Mouse (Mus musculus): ENCODE results near the gene Upk1a. TPM values are rescaled to one million over a fixed set of nuclear protein-coding genes. Genes with fewer than 3 reads are reported as not detected.

The Upk1a gene
- polyA plus RNA-seq, 1 experiment from 2014 or later, result 13.0 TPM

GRCm38 (mm10) chr7:30585170-30585569 is 27.5 kb downstream of the Upk1a start:
- H3K4me2 ChIP-seq (replicated peaks; ENCODE audit: low read depth, low read length), result no peak overlapping the region
- ATAC-seq (ENCODE audit: low FRiP score, low TSS enrichment), result no peak
- no peak overlapping the region for H3K4me3 ChIP-seq (ENCODE audit: low read length)
- no peaks in the 10 kb centered on the region for H3K9me3 ChIP-seq (ENCODE audit: low read length)
- no peaks in the 10 kb centered on the region for H3K27me3 ChIP-seq (ENCODE audit: insufficient read depth, low read length)
- 96% methylated on average over 7 of the region's 7 CpGs for WGBS
- H3K27ac ChIP-seq (ENCODE audit: low read length), result no peak overlapping the region
- H3K4me1 ChIP-seq (ENCODE audit: insufficient read depth, low read length), result peaks cover 21% of the 10 kb centered on the region
- H3K36me3 ChIP-seq (ENCODE audit: insufficient read depth, low read length), result peaks cover 61% of the 10 kb centered on the region
- H3K9ac ChIP-seq (replicated peaks; ENCODE audit: low read length), result no peak overlapping the region

- H3K27ac ChIP-seq (ENCODE audit: low read length), result no peak overlapping the region
- no peaks in the 10 kb centered on the region for H3K27me3 ChIP-seq (ENCODE audit: insufficient read depth, low read length)
- H3K4me3 ChIP-seq (ENCODE audit: low read length), result no peak overlapping the region
- no peaks in the 10 kb centered on the region for H3K9me3 ChIP-seq (ENCODE audit: low read length)
- no peak for ATAC-seq (ENCODE audit: low FRiP score, low TSS enrichment)
- H3K4me2 ChIP-seq (replicated peaks; ENCODE audit: low read depth, low read length), result no peak overlapping the region
- H3K4me1 ChIP-seq (ENCODE audit: insufficient read depth, low read length), result peaks cover 14% of the 10 kb centered on the region
- peaks cover 69% of the 10 kb centered on the region for H3K36me3 ChIP-seq (ENCODE audit: insufficient read depth, low read length)
- WGBS, result 86% methylated on average over 10 of the region's 10 CpGs
- H3K9ac ChIP-seq (replicated peaks; ENCODE audit: low read length), result no peak overlapping the region
These were observed 28.3 kb downstream of the Upk1a start for GRCm38 (mm10) chr7:30584339-30584738.

DNA sequence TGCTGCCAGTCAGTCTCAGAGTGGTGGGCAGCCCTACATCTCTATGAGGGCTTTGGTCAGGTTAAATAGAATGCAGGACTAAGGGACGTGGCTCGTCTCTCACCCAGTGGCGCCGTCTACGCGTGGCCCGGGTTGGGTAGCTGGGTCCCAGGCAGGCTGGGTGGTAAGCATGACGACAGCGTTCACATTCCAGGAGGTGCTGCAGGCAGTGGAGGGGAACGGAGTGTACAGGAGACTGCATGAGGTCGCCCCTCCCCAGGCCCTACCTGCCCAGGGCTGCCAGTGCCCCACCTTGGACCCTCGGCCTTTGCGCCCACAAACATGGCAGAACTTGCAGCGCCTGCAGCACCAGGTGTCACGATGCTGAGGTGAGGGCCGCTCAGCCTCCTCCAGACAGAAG is 31.1 kb downstream of the Upk1a start:
- Histone ChIP-seq H3K27ac (ENCODE audit: low read length) (no peak overlapping the region), H3K9ac (replicated peaks; ENCODE audit: low read length) (no peak overlapping the region), H3K4me2 (replicated peaks; ENCODE audit: low read depth, low read length) (no peak overlapping the region), H3K9me3 (ENCODE audit: low read length) (no peaks in the 10 kb centered on the region), H3K4me1 (ENCODE audit: insufficient read depth, low read length) (peaks cover 3% of the 10 kb centered on the region; the same call in 1 of the 2 replicates), H3K4me3 (ENCODE audit: low read length) (no peak overlapping the region), H3K36me3 (ENCODE audit: insufficient read depth, low read length) (peaks cover 96% of the 10 kb centered on the region), H3K27me3 (ENCODE audit: insufficient read depth, low read length) (no peaks in the 10 kb centered on the region)
- ATAC-seq (ENCODE audit: low FRiP score, low TSS enrichment), result peak; percentile 41; the same call in 1 of the 2 replicates
- WGBS, result 92% methylated on average over 16 of the region's 16 CpGs

DNA sequence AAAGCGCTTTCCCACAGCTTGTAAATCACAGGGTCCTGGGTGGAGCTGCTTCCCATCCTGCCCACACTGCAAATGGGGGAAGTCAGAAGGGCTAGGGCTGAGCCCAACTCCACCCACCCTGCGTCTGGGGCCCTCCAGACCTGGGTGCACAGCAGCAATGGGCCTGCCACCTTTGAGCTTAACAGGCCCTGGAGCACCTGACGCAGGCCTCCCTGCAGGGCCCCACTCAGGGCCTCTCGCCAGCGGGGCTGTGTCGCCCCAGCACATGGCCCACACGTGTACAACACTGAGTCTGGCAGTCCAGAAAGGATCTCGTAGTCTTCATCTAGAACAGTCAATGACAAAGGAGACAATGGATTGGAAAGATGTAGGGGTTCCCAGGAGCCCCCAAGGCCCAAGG is 32.7 kb downstream of the Upk1a start:
- peaks cover 97% of the 10 kb centered on the region for H3K36me3 ChIP-seq (ENCODE audit: insufficient read depth, low read length)
- ATAC-seq (ENCODE audit: low FRiP score, low TSS enrichment), result no peak
- H3K9ac ChIP-seq (replicated peaks; ENCODE audit: low read length), result no peak overlapping the region
- H3K4me1 ChIP-seq (ENCODE audit: insufficient read depth, low read length), result no peaks in the 10 kb centered on the region
- no peaks in the 10 kb centered on the region for H3K27me3 ChIP-seq (ENCODE audit: insufficient read depth, low read length)
- H3K9me3 ChIP-seq (ENCODE audit: low read length), result no peaks in the 10 kb centered on the region
- 89% methylated on average over 8 of the region's 8 CpGs for WGBS
- no peak overlapping the region for H3K4me2 ChIP-seq (replicated peaks; ENCODE audit: low read depth, low read length)
- no peak overlapping the region for H3K4me3 ChIP-seq (ENCODE audit: low read length)
- no peak overlapping the region for H3K27ac ChIP-seq (ENCODE audit: low read length)

- no peak for ATAC-seq (ENCODE audit: low FRiP score, low TSS enrichment)
- WGBS, result 61% methylated on average over 2 of the region's 2 CpGs
- Histone ChIP-seq H3K27ac (ENCODE audit: low read length) (no peak overlapping the region), H3K9me3 (ENCODE audit: low read length) (no peaks in the 10 kb centered on the region), H3K27me3 (ENCODE audit: insufficient read depth, low read length) (no peaks in the 10 kb centered on the region), H3K4me3 (ENCODE audit: low read length) (no peak overlapping the region), H3K36me3 (ENCODE audit: insufficient read depth, low read length) (peaks cover 96% of the 10 kb centered on the region), H3K9ac (replicated peaks; ENCODE audit: low read length) (no peak overlapping the region), H3K4me1 (ENCODE audit: insufficient read depth, low read length) (no peaks in the 10 kb centered on the region), H3K4me2 (replicated peaks; ENCODE audit: low read depth, low read length) (no peak overlapping the region)
These were observed 39.7 kb downstream of the Upk1a start for GRCm38 (mm10) chr7:30572969-30573368.

DNA sequence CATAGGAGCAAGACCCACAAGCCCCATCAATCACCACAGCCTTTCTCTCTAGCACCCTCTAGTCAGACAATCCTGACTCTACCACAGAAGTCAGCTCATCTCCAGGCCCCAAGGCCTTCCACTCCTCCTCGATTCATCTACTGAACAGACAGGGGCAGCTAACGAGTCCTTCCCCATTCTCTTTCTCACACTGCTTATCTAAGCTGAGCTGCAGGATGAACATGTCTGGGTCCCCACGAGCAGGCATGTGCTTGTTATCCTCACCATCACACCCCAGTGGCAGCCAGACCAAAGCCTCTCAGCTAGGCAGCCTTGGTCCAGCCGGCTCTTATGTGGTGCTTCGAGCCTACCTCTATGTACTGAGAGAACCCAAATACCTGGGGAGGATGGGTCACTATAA is 40.3 kb downstream of the Upk1a start:
- H3K9me3 ChIP-seq (ENCODE audit: low read length), result no peaks in the 10 kb centered on the region
- H3K36me3 ChIP-seq (ENCODE audit: insufficient read depth, low read length), result peaks cover 93% of the 10 kb centered on the region
- 93% methylated on average over 5 of the region's 5 CpGs for WGBS
- H3K27ac ChIP-seq (ENCODE audit: low read length), result no peak overlapping the region
- no peak for ATAC-seq (ENCODE audit: low FRiP score, low TSS enrichment)
- H3K4me1 ChIP-seq (ENCODE audit: insufficient read depth, low read length), result no peaks in the 10 kb centered on the region
- no peaks in the 10 kb centered on the region for H3K27me3 ChIP-seq (ENCODE audit: insufficient read depth, low read length)
- no peak overlapping the region for H3K4me3 ChIP-seq (ENCODE audit: low read length)
- H3K4me2 ChIP-seq (replicated peaks; ENCODE audit: low read depth, low read length), result no peak overlapping the region
- H3K9ac ChIP-seq (replicated peaks; ENCODE audit: low read length), result no peak overlapping the region

DNA sequence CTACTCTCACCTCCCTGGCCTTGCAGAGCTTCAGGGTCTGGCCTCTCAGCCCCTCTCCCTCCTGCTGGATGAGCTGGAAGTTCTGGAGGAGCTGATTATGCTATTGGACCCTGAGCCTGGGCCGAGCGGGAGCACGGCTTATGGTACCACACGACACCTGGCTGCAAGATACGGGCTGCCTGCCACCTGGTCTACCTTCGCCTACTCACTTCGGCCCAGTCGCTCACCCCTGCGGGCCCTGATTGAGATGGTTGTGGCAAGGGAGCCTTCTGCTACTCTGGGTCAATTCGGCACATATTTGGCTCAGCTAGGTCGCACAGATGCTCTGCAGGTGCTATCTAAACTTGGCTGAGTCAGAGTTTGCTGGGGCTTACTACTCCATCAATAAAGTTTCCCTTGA is 45.1 kb downstream of the Upk1a start:
- Histone ChIP-seq H3K27me3 (ENCODE audit: insufficient read depth, low read length) (no peaks in the 10 kb centered on the region), H3K4me2 (replicated peaks; ENCODE audit: low read depth, low read length) (no peak overlapping the region), H3K9me3 (ENCODE audit: low read length) (no peaks in the 10 kb centered on the region), H3K4me1 (ENCODE audit: insufficient read depth, low read length) (peaks cover 7% of the 10 kb centered on the region), H3K4me3 (ENCODE audit: low read length) (no peak overlapping the region), H3K27ac (ENCODE audit: low read length) (no peak overlapping the region), H3K9ac (replicated peaks; ENCODE audit: low read length) (no peak overlapping the region), H3K36me3 (ENCODE audit: insufficient read depth, low read length) (peaks cover 68% of the 10 kb centered on the region)
- WGBS, result 89% methylated on average over 11 of the region's 11 CpGs
- ATAC-seq (ENCODE audit: low FRiP score, low TSS enrichment), result no peak

DNA sequence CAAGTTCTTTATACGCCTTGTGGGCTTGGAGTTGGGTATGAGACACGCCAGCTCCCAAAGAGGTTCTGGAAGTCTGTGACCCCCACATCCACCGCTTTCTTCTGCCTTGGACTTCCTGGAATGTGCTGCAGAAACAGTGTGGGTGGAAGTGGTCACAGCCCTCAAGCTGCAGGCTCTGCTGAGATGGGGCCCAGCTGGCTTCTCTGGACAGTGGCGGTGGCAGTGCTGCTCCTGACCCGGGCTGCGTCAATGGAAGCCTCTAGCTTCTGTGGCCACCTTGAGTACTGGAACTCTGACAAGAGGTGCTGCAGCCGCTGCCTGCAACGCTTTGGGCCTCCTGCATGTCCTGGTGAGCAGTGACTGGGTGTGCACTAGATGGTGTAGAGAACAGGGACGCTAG is 46.6 kb downstream of the Upk1a start:
- no peak for ATAC-seq (ENCODE audit: low FRiP score, low TSS enrichment)
- WGBS, result 79% methylated on average over 9 of the region's 9 CpGs
- no peak overlapping the region for H3K4me2 ChIP-seq (replicated peaks; ENCODE audit: low read depth, low read length)

GRCm38 (mm10) chr7:30564970-30565571 is 47.6 kb downstream of the Upk1a start, which contains the start of gene Igflr1:
Gene Igflr1 (plus strand): TSS chr7:30565427.
- Histone ChIP-seq H3K36me3 (ENCODE audit: insufficient read depth, low read length) (peaks cover 46% of the 10 kb centered on the region), H3K9ac (replicated peaks; ENCODE audit: low read length) (peak within 1 kb of the TSS; percentile 89; the same call in 1 of the 2 replicates), H3K27ac (ENCODE audit: low read length) (0 out of 2 replicates have a peak within 1 kb of the TSS, but pooled peaks have one; percentile 26), H3K4me3 (ENCODE audit: low read length) (0 out of 2 replicates have a peak within 1 kb of the TSS, but pooled peaks have one; percentile 82), H3K4me2 (replicated peaks; ENCODE audit: low read depth, low read length) (no peak within 1 kb of the TSS), H3K9me3 (ENCODE audit: low read length) (no peaks in the 10 kb centered on the region), H3K27me3 (ENCODE audit: insufficient read depth, low read length) (no peaks in the 10 kb centered on the region), H3K4me1 (ENCODE audit: insufficient read depth, low read length) (peaks cover 7% of the 10 kb centered on the region)
- ATAC-seq (ENCODE audit: low FRiP score, low TSS enrichment), result no peak
- WGBS, result 94% methylated on average over 12 of the region's 12 CpGs

More for the DNA sequence above, 46.6 kb downstream of the Upk1a start:
- Histone ChIP-seq H3K36me3 (ENCODE audit: insufficient read depth, low read length) (peaks cover 56% of the 10 kb centered on the region), H3K4me1 (ENCODE audit: insufficient read depth, low read length) (peaks cover 7% of the 10 kb centered on the region), H3K4me3 (ENCODE audit: low read length) (no peak overlapping the region), H3K27ac (ENCODE audit: low read length) (0 out of 2 replicates have a peak overlapping the region, but pooled peaks have one; percentile 26), H3K27me3 (ENCODE audit: insufficient read depth, low read length) (no peaks in the 10 kb centered on the region), H3K9ac (replicated peaks; ENCODE audit: low read length) (no peak overlapping the region), H3K9me3 (ENCODE audit: low read length) (no peaks in the 10 kb centered on the region)

DNA sequence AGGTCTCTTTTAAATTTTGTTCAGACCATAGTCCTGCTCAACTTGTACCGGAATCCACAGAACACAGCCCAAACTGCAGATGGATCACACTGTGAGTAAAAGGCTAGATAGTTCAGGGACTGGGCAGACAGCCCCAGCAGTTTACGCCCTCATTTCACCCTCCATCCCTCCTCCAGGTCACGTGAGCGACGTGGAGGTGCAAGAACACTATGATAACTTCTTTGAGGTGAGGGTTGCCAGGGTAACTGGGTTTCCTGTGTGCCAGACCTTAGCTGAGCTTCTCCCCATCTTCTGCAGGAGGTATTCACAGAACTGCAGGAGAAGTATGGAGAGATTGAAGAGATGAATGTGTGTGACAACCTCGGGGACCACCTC is 48.8 kb downstream of the Upk1a start:
- Histone ChIP-seq H3K36me3 (ENCODE audit: insufficient read depth, low read length) (peaks cover 35% of the 10 kb centered on the region), H3K4me3 (ENCODE audit: low read length) (peak overlapping the region; percentile 82), H3K4me2 (replicated peaks; ENCODE audit: low read depth, low read length) (peak overlapping the region; percentile 56), H3K27me3 (ENCODE audit: insufficient read depth, low read length) (no peaks in the 10 kb centered on the region), H3K9me3 (ENCODE audit: low read length) (no peaks in the 10 kb centered on the region), H3K9ac (replicated peaks; ENCODE audit: low read length) (peak overlapping the region; percentile 89), H3K4me1 (ENCODE audit: insufficient read depth, low read length) (peaks cover 7% of the 10 kb centered on the region), H3K27ac (ENCODE audit: low read length) (peak overlapping the region; percentile 99; the same call in 1 of the 2 replicates)
- ATAC-seq (ENCODE audit: low FRiP score, low TSS enrichment), result no peak
- WGBS, result 21% methylated on average over 6 of the region's 6 CpGs
